Mouse (Mus musculus): ENCODE results near the gene Slitrk3. TPM values are rescaled to one million over a fixed set of nuclear protein-coding genes. Genes with fewer than 3 reads are reported as not detected.
A peak's percentile ranks its signal among the peaks of the same experiment; 100 is the strongest.
"Not testable (repeated sequence)": the region's sequence is repeated elsewhere in the genome, so short reads cannot be mapped to it uniquely, and the experiment has no call there.

Gene Slitrk3
- 0.02 TPM in 1 of 2 replicates, not detected in the other for polyA plus RNA-seq (2012; rRNA removed)

- Histone ChIP-seq H3K27me3 (ENCODE audit: control insufficient read depth, insufficient read depth, low read length) (peaks cover 2% of the 10 kb centered on the region; the same call in 1 of the 2 replicates), H3K4me1 (ENCODE audit: control insufficient read depth, insufficient read depth, low read length) (peaks cover 3% of the 10 kb centered on the region; the same call in 1 of the 2 replicates), H3K4me3 (ENCODE audit: control insufficient read depth, low read depth, low read length) (peak within 1 kb of the TSS; percentile 6), H3K36me3 (ENCODE audit: control insufficient read depth, insufficient read depth, low read length) (no peaks in the 10 kb centered on the region), H3K27ac (ENCODE audit: control insufficient read depth, insufficient read depth, low read depth, low read length) (no peak within 1 kb of the TSS)
- TF ChIP-seq POLR2A (IDR thresholded peaks at IDR 0.05; ENCODE audit: control insufficient read depth, low read depth, low read length) (no peak), CTCF (IDR thresholded peaks at IDR 0.05; ENCODE audit: control insufficient read depth, insufficient read depth, insufficient replicate concordance, low read depth, low read length) (no peak)
Measured at GRCm38 (mm10) chr3:73057197-73057811, at the start of gene Slitrk3. TSS of gene Slitrk3 (minus strand) at chr3:73057803.

- H3K27ac ChIP-seq (ENCODE audit: control insufficient read depth, insufficient read depth, low read depth, low read length); H3K27me3 ChIP-seq (ENCODE audit: control insufficient read depth, insufficient read depth, low read length); H3K36me3 ChIP-seq (ENCODE audit: control insufficient read depth, insufficient read depth, low read length); H3K4me3 ChIP-seq (ENCODE audit: control insufficient read depth, low read depth, low read length); H3K4me1 ChIP-seq (ENCODE audit: control insufficient read depth, insufficient read depth, low read length): not testable (repeated sequence)
Measured at GRCm38 (mm10) chr3:73094445-73094844, 36.8 kb upstream of the Slitrk3 start.

DNA sequence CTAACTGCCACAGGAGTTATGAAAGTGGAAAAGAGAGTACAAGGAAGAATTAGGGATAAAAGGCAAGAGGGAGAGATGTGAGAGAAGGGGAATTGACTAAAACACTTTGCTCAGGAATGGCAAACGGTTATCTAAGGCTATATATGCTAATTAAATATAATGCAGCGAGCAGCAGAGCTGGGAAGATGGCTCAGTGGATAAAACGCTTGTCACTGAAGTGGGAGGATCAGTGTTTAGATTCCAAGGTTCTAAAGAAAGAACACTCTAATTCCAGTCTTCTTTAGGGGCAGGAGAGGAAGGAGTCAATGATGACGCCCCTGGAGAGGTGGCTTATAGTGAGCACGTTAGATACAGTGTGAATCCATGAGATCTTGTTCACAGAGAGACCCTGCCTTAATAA is 27.0 kb upstream of the Slitrk3 start:
- H3K4me1 ChIP-seq (ENCODE audit: control insufficient read depth, insufficient read depth, low read length): no peaks in the 10 kb centered on the region
- no peaks in the 10 kb centered on the region for H3K27me3 ChIP-seq (ENCODE audit: control insufficient read depth, insufficient read depth, low read length)
- no peak for TF ChIP-seq POLR2A (IDR thresholded peaks at IDR 0.05; ENCODE audit: control insufficient read depth, low read depth, low read length)
- TF ChIP-seq CTCF (IDR thresholded peaks at IDR 0.05; ENCODE audit: control insufficient read depth, insufficient read depth, insufficient replicate concordance, low read depth, low read length): no peak
- H3K36me3 ChIP-seq (ENCODE audit: control insufficient read depth, insufficient read depth, low read length): no peaks in the 10 kb centered on the region
- no peak overlapping the region for H3K27ac ChIP-seq (ENCODE audit: control insufficient read depth, insufficient read depth, low read depth, low read length)
- H3K4me3 ChIP-seq (ENCODE audit: control insufficient read depth, low read depth, low read length): no peak overlapping the region

GRCm38 (mm10) chr3:73065823-73066755 is 8.5 kb upstream of the Slitrk3 start:
- no peak overlapping the region for H3K27ac ChIP-seq (ENCODE audit: control insufficient read depth, insufficient read depth, low read depth, low read length)
- no peaks in the 10 kb centered on the region for H3K36me3 ChIP-seq (ENCODE audit: control insufficient read depth, insufficient read depth, low read length)
- peaks cover 2% of the 10 kb centered on the region; the same call in 1 of the 2 replicates for H3K4me1 ChIP-seq (ENCODE audit: control insufficient read depth, insufficient read depth, low read length)
- no peaks in the 10 kb centered on the region for H3K27me3 ChIP-seq (ENCODE audit: control insufficient read depth, insufficient read depth, low read length)
- TF ChIP-seq CTCF (IDR thresholded peaks at IDR 0.05; ENCODE audit: control insufficient read depth, insufficient read depth, insufficient replicate concordance, low read depth, low read length): peak; percentile 80; the same call in 1 of the 2 replicates
- TF ChIP-seq POLR2A (IDR thresholded peaks at IDR 0.05; ENCODE audit: control insufficient read depth, low read depth, low read length): no peak
- H3K4me3 ChIP-seq (ENCODE audit: control insufficient read depth, low read depth, low read length): peak overlapping the region; percentile 42

DNA sequence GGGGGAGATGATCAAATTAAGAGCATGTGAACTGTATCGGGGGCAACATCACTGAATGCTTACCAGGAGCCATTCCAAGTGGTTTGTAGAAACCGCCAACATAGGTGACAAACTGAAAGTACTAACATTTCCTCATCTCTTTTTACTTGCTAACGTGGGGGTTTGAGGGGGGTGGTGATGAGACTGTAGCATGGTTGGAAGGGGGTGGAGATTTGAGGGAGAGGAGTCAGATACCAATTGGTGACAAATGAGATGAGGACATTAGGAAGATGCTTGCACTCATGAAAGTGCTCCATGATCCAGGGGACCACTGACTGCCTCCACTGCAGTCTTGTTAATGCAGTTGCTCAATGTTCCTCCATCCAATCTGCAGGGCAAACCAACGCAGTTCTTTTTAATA is 587 bp upstream of the Slitrk3 start:
- no peaks in the 10 kb centered on the region for H3K36me3 ChIP-seq (ENCODE audit: control insufficient read depth, insufficient read depth, low read length)
- H3K27ac ChIP-seq (ENCODE audit: control insufficient read depth, insufficient read depth, low read depth, low read length): no peak overlapping the region
- TF ChIP-seq POLR2A (IDR thresholded peaks at IDR 0.05; ENCODE audit: control insufficient read depth, low read depth, low read length) (no peak), CTCF (IDR thresholded peaks at IDR 0.05; ENCODE audit: control insufficient read depth, insufficient read depth, insufficient replicate concordance, low read depth, low read length) (no peak)
- peaks cover 2% of the 10 kb centered on the region; the same call in 1 of the 2 replicates for H3K27me3 ChIP-seq (ENCODE audit: control insufficient read depth, insufficient read depth, low read length)
- no peak overlapping the region for H3K4me3 ChIP-seq (ENCODE audit: control insufficient read depth, low read depth, low read length)
- peaks cover 3% of the 10 kb centered on the region; the same call in 1 of the 2 replicates for H3K4me1 ChIP-seq (ENCODE audit: control insufficient read depth, insufficient read depth, low read length)

DNA sequence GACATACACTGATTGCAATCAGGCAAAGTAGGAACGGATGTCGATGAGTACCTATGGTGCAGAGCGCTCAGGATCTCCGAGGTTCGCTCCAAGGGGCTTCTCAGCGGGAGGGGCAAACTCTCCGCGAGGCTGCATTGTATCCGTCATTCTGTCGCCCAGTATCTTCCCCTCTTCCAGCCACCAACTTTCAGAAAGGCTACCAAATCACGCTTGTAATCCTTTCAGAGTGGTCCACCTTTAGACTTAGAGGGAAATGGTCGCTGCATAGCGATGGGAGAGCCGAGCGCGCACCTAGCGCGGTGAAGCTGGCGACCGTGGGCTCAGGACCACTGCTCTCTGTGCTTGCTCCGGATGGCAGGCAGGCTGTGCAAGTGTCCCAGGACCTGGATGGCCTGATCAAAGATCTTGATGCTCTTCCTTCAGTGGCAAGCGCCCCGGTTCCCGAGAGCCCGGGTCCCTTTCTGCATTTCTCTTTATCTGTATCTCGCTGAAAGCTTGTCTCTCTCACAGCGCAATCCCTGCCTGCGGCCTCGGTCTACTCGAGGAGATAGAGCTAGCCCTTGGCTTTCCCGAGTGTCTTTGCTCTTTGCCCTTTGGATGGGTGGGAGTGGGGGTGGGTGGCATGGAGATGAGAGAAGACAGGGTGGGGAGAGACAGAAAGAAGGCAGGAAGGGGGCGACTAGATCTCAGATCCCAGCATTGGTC is 959 bp downstream of the Slitrk3 start:
- H3K27ac ChIP-seq (ENCODE audit: control insufficient read depth, insufficient read depth, low read depth, low read length): no peak overlapping the region
- H3K4me3 ChIP-seq (ENCODE audit: control insufficient read depth, low read depth, low read length): peak overlapping the region; percentile 6; the same call in 1 of the 2 replicates
- no peaks in the 10 kb centered on the region for H3K36me3 ChIP-seq (ENCODE audit: control insufficient read depth, insufficient read depth, low read length)
- no peak for TF ChIP-seq POLR2A (IDR thresholded peaks at IDR 0.05; ENCODE audit: control insufficient read depth, low read depth, low read length)
- no peak for TF ChIP-seq CTCF (IDR thresholded peaks at IDR 0.05; ENCODE audit: control insufficient read depth, insufficient read depth, insufficient replicate concordance, low read depth, low read length)
- peaks cover 3% of the 10 kb centered on the region; the same call in 1 of the 2 replicates for H3K4me1 ChIP-seq (ENCODE audit: control insufficient read depth, insufficient read depth, low read length)
- peaks cover 2% of the 10 kb centered on the region; the same call in 1 of the 2 replicates for H3K27me3 ChIP-seq (ENCODE audit: control insufficient read depth, insufficient read depth, low read length)

DNA sequence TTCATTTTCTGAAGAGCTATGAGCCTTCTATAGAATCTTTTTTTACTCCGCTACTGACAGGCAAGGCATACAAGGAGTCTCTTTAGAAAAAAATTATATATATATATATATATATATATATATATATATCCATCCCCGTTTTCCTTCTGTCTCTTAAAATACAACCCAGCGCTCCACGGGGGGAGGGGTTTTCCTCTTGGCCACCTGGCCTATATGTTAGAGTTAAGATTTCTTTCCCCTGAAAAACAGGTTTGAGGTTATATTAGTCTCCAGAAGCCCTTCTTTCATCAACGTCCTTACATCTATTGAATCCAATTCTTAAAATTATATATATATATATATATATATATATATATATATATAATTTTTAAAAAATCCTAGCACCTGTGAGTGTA is 1.6 kb downstream of the Slitrk3 start:
- no peak for TF ChIP-seq POLR2A (IDR thresholded peaks at IDR 0.05; ENCODE audit: control insufficient read depth, low read depth, low read length)
- TF ChIP-seq CTCF (IDR thresholded peaks at IDR 0.05; ENCODE audit: control insufficient read depth, insufficient read depth, insufficient replicate concordance, low read depth, low read length): no peak
- Histone ChIP-seq H3K27me3 (ENCODE audit: control insufficient read depth, insufficient read depth, low read length) (peaks cover 2% of the 10 kb centered on the region; the same call in 1 of the 2 replicates), H3K4me3 (ENCODE audit: control insufficient read depth, low read depth, low read length) (no peak overlapping the region), H3K36me3 (ENCODE audit: control insufficient read depth, insufficient read depth, low read length) (no peaks in the 10 kb centered on the region), H3K27ac (ENCODE audit: control insufficient read depth, insufficient read depth, low read depth, low read length) (no peak overlapping the region), H3K4me1 (ENCODE audit: control insufficient read depth, insufficient read depth, low read length) (peaks cover 3% of the 10 kb centered on the region; the same call in 1 of the 2 replicates)
